Mouse (Mus musculus) lung, embryonic 16.5 days (tissue): ENCODE results near the gene Ttc8. TPM values are rescaled to one million over a fixed set of nuclear protein-coding genes. Genes with fewer than 3 reads are reported as not detected.

Experiments
- ATAC-seq: fragments of 200-750 bp; cut with Nextera tagmentation; 2 replicates; pipeline ENCODE4 v1.8.0; 2017; ENCODE audit warnings: low read depth, mild to moderate bottlenecking, moderate library complexity
- H3K27ac ChIP-seq: fragments of 300-500 bp; sonication (generic); 2 replicates; pipeline ENCODE4 v1.5.1; 2014; ENCODE audit warnings: mild to moderate bottlenecking, control low read depth, low read length
- H3K27me3 ChIP-seq: fragments of 300-500 bp; sonication (generic); 2 replicates; pipeline ENCODE4 v1.6.1; 2014; ENCODE audit warnings: low read depth, low read length, mixed read lengths; ENCODE audit not compliant: control insufficient read depth, insufficient read depth
- H3K36me3 ChIP-seq: fragments of 300-500 bp; sonication (generic); 2 replicates; pipeline ENCODE4 v1.6.1; 2014; ENCODE audit warnings: low read length; ENCODE audit not compliant: control insufficient read depth, insufficient read depth
- H3K4me1 ChIP-seq: fragments of 300-500 bp; sonication (generic); replicated peaks from 2 replicates; pipeline ENCODE4 v1.6.1; 2014; ENCODE audit warnings: low read length, mixed read lengths; ENCODE audit not compliant: control insufficient read depth, insufficient read depth
- H3K4me2 ChIP-seq: fragments of 300-500 bp; sonication (generic); 2 replicates; pipeline ENCODE4 v1.6.1; 2014; ENCODE audit warnings: low read depth, low read length, control low read depth
- H3K4me3 ChIP-seq: fragments of 300-500 bp; sonication (generic); 2 replicates; pipeline ENCODE4 v1.5.1; 2014; ENCODE audit warnings: mild to moderate bottlenecking, low read length, control low read depth
- H3K9ac ChIP-seq: fragments of 300-500 bp; sonication (generic); 2 replicates; pipeline ENCODE4 v1.6.1; 2014; ENCODE audit warnings: low read length, control low read depth
- H3K9me3 ChIP-seq: fragments of 300-500 bp; sonication (generic); 2 replicates; pipeline ENCODE4 v1.6.1; 2016; ENCODE audit warnings: low read length; ENCODE audit not compliant: control insufficient read depth
- WGBS: fragments of 180-500 bp; shearing (Covaris S2); extraction: QIAGEN DNeasy Blood & Tissue Kit; methylation state at CpG from one replicate; pipeline ENCODE4 v1.1.7; 2014; 5-methylcytosine and 5-hydroxymethylcytosine counted together
- polyA plus RNA-seq: library from polyadenylated mRNA; unstranded; fragments of >200 nt; fragmentation: Nextera tagmentation; extraction: Ambion mirVana; gene quantifications from 2 replicates; pipeline ENCODE4 v1.2.1, GENCODE M21; 2015

Gene Ttc8
- polyA plus RNA-seq, 1 experiment from 2014 or later, result 31.6 TPM

DNA sequence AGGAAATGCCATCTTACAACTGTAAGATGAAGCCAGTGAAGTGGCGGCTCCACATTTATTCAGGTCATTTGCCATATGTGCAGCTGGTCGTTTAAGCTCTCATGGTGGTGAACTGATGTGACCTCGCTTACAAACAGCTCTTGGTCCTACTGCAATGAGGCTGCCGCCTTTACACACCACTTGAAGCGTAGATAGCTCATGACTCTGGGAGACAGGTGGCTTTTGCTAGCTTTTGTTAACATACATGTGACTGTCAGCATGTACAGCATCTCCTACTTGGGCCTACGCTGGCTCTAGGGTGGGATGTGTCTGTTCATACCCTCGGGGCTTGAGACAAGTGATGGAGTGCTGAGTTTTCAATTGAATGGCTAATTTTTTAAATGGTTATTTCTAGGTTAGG lies 40.6 kb downstream of the Ttc8 start:
- ATAC-seq, result no peak
- no peaks in the 10 kb centered on the region for H3K9me3 ChIP-seq
- WGBS, result 72% methylated on average over 7 of the region's 7 CpGs
- H3K4me2 ChIP-seq, result no peak overlapping the region
- H3K27ac ChIP-seq, result no peak overlapping the region
- H3K9ac ChIP-seq, result no peak overlapping the region
- H3K4me1 ChIP-seq, result no peaks in the 10 kb centered on the region
- H3K36me3 ChIP-seq, result no peaks in the 10 kb centered on the region
- H3K4me3 ChIP-seq, result no peak overlapping the region
- H3K27me3 ChIP-seq, result no peaks in the 10 kb centered on the region

DNA sequence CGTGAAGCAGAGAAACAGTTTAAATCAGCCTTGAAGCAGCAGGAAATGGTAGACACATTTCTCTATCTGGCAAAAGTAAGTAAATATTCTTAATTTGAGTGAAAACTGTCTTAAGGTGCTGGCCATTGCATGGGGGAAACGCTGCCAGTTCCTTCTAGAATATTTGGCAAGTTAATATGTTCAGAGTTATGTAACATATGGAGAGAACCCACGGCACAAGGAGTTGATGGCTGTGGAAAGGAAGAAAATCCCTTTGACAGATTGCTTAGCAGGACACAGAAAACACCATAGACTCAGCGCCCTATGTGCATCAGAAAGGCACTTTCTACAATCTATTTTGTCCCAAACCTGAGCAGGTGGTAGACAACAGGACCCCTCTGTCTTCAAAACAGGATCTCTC lies 41.0 kb downstream of the Ttc8 start:
- no peak for ATAC-seq
- no peak overlapping the region for H3K4me3 ChIP-seq
- no peaks in the 10 kb centered on the region for H3K27me3 ChIP-seq
- 75% methylated on average over 4 of the region's 4 CpGs for WGBS
- no peak overlapping the region for H3K4me2 ChIP-seq
- no peaks in the 10 kb centered on the region for H3K4me1 ChIP-seq
- H3K36me3 ChIP-seq, result no peaks in the 10 kb centered on the region
- H3K9me3 ChIP-seq, result no peaks in the 10 kb centered on the region
- H3K9ac ChIP-seq, result no peak overlapping the region
- no peak overlapping the region for H3K27ac ChIP-seq

DNA sequence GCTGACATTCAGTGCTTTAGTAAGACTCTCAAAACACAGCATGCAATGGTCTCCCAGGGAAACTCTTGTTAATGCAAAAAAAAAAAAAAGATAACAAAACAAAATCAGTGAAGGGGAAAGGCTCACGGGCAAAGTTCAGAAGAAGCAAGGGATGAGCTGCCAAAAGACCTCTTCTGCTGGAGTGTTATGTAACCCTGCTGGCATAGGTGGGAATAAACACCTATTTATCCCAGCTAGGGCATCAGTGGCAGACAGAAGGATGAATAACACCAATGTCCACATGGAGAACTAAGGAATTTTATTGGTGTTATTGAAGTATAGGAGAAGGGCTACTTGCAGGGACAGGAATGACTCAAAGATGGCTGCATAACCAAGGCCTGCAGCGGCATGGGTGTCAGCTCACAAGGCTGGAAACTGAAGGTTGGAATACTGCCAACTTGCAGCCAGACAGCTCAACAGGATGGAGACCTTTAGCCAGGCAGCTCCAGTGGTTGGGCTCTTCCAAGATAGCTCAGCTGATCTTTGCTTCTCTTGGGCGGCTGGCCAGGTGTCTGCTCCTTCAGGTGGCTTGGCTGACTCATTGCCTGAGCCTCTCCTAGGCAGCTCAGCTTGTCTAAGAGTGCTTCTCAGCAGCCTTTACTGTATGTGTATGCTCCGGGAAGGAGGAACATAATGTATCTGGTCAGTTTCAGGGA lies 45.2 kb downstream of the Ttc8 start:
- H3K27ac ChIP-seq, result no peak overlapping the region
- H3K9me3 ChIP-seq, result no peaks in the 10 kb centered on the region
- WGBS, result 55% methylated on average over 4 of the region's 4 CpGs
- 0 out of 2 replicates have a peak, but pooled peaks have one; percentile 31 for ATAC-seq
- no peaks in the 10 kb centered on the region for H3K36me3 ChIP-seq
- no peaks in the 10 kb centered on the region for H3K27me3 ChIP-seq
- H3K4me1 ChIP-seq, result no peaks in the 10 kb centered on the region
- no peak overlapping the region for H3K4me3 ChIP-seq
- no peak overlapping the region for H3K4me2 ChIP-seq
- H3K9ac ChIP-seq, result no peak overlapping the region

DNA sequence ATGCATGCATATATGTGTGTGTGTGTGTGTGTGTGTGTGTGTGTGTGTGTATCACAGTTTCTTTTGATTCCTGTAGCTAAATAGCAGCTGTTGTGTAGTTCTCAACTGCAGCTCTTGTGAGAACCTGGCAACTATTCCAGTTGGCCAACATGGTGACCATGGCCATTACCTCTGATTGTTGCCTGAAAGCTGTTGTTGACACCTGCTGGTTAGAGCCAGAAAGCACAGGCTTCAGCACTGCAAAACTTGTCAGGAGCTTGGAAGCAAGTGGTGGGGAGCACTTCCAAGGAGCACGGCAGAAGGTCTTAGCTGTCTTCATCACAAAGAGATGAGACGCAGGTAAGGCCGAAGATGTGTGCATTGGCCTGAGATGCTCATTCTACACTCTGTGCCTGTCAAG lies 51.9 kb downstream of the Ttc8 start:
- H3K4me3 ChIP-seq, result no peak overlapping the region
- peaks cover 4% of the 10 kb centered on the region; the same call in 1 of the 2 replicates for H3K36me3 ChIP-seq
- 94% methylated on average over 3 of the region's 3 CpGs for WGBS
- no peak for ATAC-seq
- H3K27ac ChIP-seq, result no peak overlapping the region
- H3K27me3 ChIP-seq, result no peaks in the 10 kb centered on the region
- no peak overlapping the region for H3K9ac ChIP-seq
- H3K4me2 ChIP-seq, result no peak overlapping the region
- no peaks in the 10 kb centered on the region for H3K4me1 ChIP-seq
- H3K9me3 ChIP-seq, result no peaks in the 10 kb centered on the region

GRCm38 (mm10) chr12:98973461-98973860 lies 53.1 kb downstream of the Ttc8 start:
- Histone ChIP-seq H3K4me3 (no peak overlapping the region), H3K27me3 (no peaks in the 10 kb centered on the region), H3K4me2 (no peak overlapping the region), H3K36me3 (peaks cover 6% of the 10 kb centered on the region; the same call in 1 of the 2 replicates), H3K4me1 (no peaks in the 10 kb centered on the region), H3K9ac (no peak overlapping the region), H3K27ac (no peak overlapping the region), H3K9me3 (no peaks in the 10 kb centered on the region)
- ATAC-seq, result no peak
- WGBS, result 88% methylated on average over 10 of the region's 10 CpGs

DNA sequence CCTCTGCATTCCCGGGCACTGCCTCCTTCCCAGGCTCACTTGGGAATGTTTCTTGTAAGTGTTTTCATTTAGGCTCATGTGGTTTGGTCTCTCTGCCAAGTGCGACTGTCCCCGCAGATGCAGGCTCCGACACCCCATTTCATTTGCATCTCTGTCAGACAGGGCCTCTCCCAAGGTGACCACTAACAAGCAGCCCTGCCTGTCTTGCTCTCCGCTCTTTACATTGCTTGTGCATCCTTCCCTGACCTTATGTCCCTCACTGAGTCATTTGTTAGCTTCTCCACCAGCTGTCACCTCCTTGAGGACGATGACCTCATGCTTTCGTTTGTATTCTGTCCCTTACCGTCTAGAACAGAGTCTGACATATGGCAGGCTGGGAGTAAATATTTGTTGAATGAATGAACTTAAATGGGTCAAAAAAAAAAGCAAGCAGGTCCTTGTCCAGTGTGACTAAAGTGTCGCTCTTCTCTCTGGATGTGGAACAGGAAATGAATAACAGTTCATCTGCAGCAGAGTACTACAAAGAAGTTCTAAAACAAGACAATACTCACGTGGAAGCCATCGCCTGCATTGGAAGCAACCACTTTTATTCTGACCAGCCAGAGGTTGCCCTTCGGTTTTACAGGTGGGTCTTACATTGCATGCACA lies 53.9 kb downstream of the Ttc8 start:
- Histone ChIP-seq H3K4me2 (no peak overlapping the region), H3K27me3 (no peaks in the 10 kb centered on the region), H3K9me3 (no peaks in the 10 kb centered on the region), H3K36me3 (peaks cover 6% of the 10 kb centered on the region; the same call in 1 of the 2 replicates), H3K9ac (no peak overlapping the region), H3K27ac (no peak overlapping the region), H3K4me1 (no peaks in the 10 kb centered on the region), H3K4me3 (no peak overlapping the region)
- no peak for ATAC-seq
- 41% methylated on average over 12 of the region's 12 CpGs for WGBS

DNA sequence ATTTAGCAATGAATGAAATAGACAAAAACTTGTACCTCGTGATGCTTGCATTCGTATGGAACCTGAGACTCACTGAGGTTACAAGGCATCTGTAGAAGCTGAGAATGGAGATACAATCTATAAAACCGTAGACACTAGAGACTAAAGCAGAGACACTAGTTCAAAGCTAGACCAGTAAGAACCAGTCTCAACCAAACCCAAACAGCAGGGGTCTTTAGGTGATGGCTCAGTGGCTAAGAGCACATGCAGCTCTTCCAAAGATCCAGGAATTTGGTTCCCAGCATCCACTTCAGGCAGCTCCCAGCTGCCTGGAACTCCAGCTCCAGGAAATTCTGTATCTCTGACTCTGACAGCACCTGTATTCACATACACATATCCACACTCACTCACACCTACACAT lies 60.7 kb downstream of the Ttc8 start:
- H3K9me3 ChIP-seq, result no peaks in the 10 kb centered on the region
- no peaks in the 10 kb centered on the region for H3K4me1 ChIP-seq
- no peak overlapping the region for H3K9ac ChIP-seq
- no peak for ATAC-seq
- H3K4me2 ChIP-seq, result no peak overlapping the region
- peaks cover 13% of the 10 kb centered on the region for H3K36me3 ChIP-seq
- no peak overlapping the region for H3K27ac ChIP-seq
- no peaks in the 10 kb centered on the region for H3K27me3 ChIP-seq
- no peak overlapping the region for H3K4me3 ChIP-seq
- WGBS, result 92% methylated on average over 3 of the region's 3 CpGs

DNA sequence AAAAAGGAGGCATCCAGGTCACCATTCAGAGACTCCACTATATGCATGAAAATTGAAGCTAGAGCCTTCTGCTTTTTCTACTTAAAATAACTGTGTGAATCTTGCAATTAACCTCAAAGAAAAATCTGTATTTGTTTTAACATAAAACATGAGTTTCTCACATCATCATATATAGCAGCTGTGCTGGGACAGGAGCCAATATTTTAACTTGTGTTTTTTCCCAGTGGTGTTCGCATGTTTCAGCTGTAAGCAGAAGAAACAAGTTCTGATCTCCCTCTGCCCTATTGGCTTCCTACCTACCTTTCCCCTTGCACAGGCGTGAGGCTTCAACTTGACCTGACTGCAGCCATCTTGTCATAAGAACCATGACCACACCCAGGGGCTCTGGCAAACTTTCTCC lies 64.4 kb downstream of the Ttc8 start:
- Histone ChIP-seq H3K9ac (no peak overlapping the region), H3K9me3 (no peaks in the 10 kb centered on the region), H3K4me3 (no peak overlapping the region), H3K27me3 (no peaks in the 10 kb centered on the region), H3K4me2 (no peak overlapping the region), H3K4me1 (no peaks in the 10 kb centered on the region), H3K27ac (no peak overlapping the region), H3K36me3 (peaks cover 6% of the 10 kb centered on the region; the same call in 1 of the 2 replicates)
- 81% methylated on average over 2 of the region's 2 CpGs for WGBS
- ATAC-seq, result no peak

DNA sequence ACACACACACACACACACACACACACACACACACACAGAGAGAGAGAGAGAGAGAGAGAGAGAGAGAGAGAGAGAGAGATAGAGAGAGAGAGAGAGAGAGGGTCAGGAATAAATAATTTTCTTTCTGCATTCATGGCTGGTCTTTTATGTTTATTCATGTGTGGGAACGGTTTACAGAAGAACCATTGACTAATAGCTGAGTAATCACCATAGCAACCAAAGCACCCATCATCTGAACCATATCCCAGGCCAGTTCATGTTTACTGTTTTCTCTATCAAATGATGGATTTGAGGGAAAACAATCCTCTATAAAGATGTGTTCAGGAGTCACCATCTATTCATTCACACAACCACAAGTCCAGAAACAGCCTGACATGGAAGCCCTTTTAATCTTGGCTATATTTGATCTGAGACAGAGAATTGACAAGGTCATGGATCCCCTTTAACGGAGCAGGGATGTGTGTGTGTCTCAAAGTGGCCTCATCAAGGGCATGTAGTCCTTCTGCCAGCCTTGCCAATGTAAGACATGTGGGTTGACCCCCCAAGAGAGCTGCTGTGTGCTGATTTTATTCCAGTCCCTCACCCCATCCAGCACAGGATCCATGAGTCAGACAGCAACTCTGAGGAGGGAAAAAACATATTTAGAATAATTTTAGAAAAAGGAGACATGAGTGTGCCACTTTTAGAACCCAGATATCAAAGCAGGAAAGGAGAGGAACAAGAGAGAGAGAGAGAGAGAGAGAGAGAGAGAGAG lies 70.9 kb downstream of the Ttc8 start:
- Histone ChIP-seq H3K4me2 (no peak overlapping the region), H3K27ac (no peak overlapping the region), H3K36me3 (no peaks in the 10 kb centered on the region), H3K27me3 (no peaks in the 10 kb centered on the region), H3K9me3 (no peaks in the 10 kb centered on the region), H3K4me1 (no peaks in the 10 kb centered on the region), H3K9ac (no peak overlapping the region), H3K4me3 (no peak overlapping the region)
- no peak for ATAC-seq
- WGBS, result 47% methylated on average over 2 of the region's 2 CpGs
